Mouse (Mus musculus): ENCODE data around the gene Hist1h4i. TPM values are rescaled to one million over a fixed set of nuclear protein-coding genes. Genes with fewer than 3 reads are reported as not detected.

Gene Hist1h4i
- total and polyA plus RNA-seq, 3 experiments, result 6.4 to 812 (median 35.7) TPM

- peak; percentile 79 for DNase-seq (ENCODE audit: extremely low read depth)
- dilution Hi-C loops (cut with MboI; ENCODE audit: extremely low pct_ligation_motif_present, extremely low pct_unique_long_range_greater_than_20kb, low sequenced_read_pairs), result no loop called here
Observed at GRCm38 (mm10) chr13:22041651-22042567, 747 bp upstream of the Hist1h4i start.

DNA sequence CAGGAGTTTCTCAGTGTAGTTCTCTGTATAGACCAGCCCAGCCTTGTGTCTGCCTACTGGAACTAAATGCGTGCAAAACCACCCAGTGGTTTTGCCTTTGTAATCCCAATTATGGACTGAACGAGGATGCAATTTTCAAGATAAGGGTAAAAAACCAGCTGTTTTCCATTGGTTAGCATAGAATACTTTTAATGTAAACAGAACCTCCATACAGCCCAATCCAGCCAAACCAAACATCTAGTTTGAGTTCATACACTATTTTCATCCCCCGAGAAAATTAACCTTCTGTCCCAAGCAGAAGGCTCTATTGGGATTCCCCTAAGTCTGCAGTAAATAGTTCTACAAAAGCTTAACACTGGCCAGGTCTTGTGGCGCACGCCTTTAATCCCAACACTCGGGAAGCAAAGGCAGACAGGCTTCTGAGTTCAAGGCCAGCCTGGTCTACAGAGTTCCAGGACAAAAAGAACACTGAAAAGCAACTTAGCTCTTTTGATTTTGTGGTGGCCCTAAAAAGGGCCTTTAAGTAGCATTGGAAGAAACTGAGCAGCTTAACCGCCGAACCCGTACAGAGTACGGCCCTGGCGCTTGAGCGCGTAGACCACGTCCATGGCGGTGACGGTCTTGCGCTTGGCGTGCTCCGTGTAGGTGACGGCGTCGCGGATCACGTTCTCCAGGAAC is 559 bp downstream of the Hist1h4i start:
- peak; percentile 81 for DNase-seq (ENCODE audit: extremely low read depth)
- dilution Hi-C loops (cut with MboI; ENCODE audit: extremely low pct_ligation_motif_present, extremely low pct_unique_long_range_greater_than_20kb, low sequenced_read_pairs), result no loop called here
- H3K36me3 ChIP-seq (replicated peaks in 1 of 2; ENCODE audit: control insufficient read depth in 1 of 2, insufficient read depth in 1 of 2, low read length in 1 of 2), result no peaks in the 10 kb centered on the region
- peak overlapping the region; percentile 36 to 67 (median 41) for H3K4me3 ChIP-seq (replicated peaks in 1 of 3; ENCODE audit: low read depth in 2 of 3, low read length in 2 of 3, poor library complexity in 1 of 3)
- peak overlapping the region; percentile 81 for H3K9ac ChIP-seq (ENCODE audit: insufficient read depth, low read depth)
- no peaks in the 10 kb centered on the region for H3K27me3 ChIP-seq (replicated peaks)
- peaks cover 0 to 37% of the 10 kb centered on the region in 2 experiments; a peak in 2 of 4 replicates for H3K4me1 ChIP-seq (ENCODE audit: control insufficient read depth in 1 of 2, insufficient read depth in 2 of 2)
- H3K9me3 ChIP-seq (replicated peaks; ENCODE audit: low read length), result no peaks in the 10 kb centered on the region
- peak overlapping the region; percentile 96 for H3K4me2 ChIP-seq (ENCODE audit: insufficient read depth, low read depth, poor library complexity, severe bottlenecking)
- H3K27ac ChIP-seq (ENCODE audit: insufficient read depth, low read depth), result peak overlapping the region; percentile 96
- in situ Hi-C loops (cut with MboI; ENCODE audit: low pct_ligation_motif_present, low pct_unique_long_range_greater_than_20kb, low sequenced_read_pairs), result loop anchor here (10.0 to 25.0 kb wide), 2 partner anchors 1384 to 1722 kb away; partner anchors contain the start of genes Abt1, Hist1h1a, Hist1h2ab and Hist1h3a
- H3K79me2 ChIP-seq (replicated peaks; ENCODE audit: control insufficient read depth, extremely low read depth, insufficient read depth, poor library complexity, severe bottlenecking), result no peaks in the 10 kb centered on the region
- TF ChIP-seq RCOR1 (conservative IDR thresholded peaks at IDR 0.05; ENCODE audit: low read depth, low read length) (peak; percentile 32), TCF12 (IDR thresholded peaks at IDR 0.05; ENCODE audit: low read depth, low read length) (0 out of 2 replicates have a peak, but pooled peaks have one; percentile 1), NRF1 (IDR thresholded peaks at IDR 0.05; ENCODE audit: low read depth, low read length) (0 out of 2 replicates have a peak, but pooled peaks have one; percentile 30), ZMIZ1 (IDR thresholded peaks at IDR 0.05; ENCODE audit: low read depth, low read length) (peak; percentile 99), BHLHE40 (IDR thresholded peaks at IDR 0.05; ENCODE audit: low read depth, low read length) (no peak; the same call in 1 of the 2 replicates), IRF4 (IDR thresholded peaks at IDR 0.05; ENCODE audit: low read depth, low read length) (peak; percentile 59), SIN3A (IDR thresholded peaks at IDR 0.05; ENCODE audit: low read length) (peak; percentile 74), MAFK (IDR thresholded peaks at IDR 0.05; ENCODE audit: insufficient replicate concordance, low read length) (peak; percentile 54; the same call in 1 of the 2 replicates), PAX5 (IDR thresholded peaks at IDR 0.05; ENCODE audit: low read length) (no peak), MYC (IDR thresholded peaks at IDR 0.05; ENCODE audit: low read depth, low read length) (peak; percentile 67; the same call in 1 of the 2 replicates), ETS1 (conservative IDR thresholded peaks at IDR 0.05; ENCODE audit: low read depth, low read length) (peak; percentile 19; the same call in 1 of the 2 replicates), USF1 (IDR thresholded peaks at IDR 0.05; ENCODE audit: low read depth, low read length) (no peak)

More at GRCm38 (mm10) chr13:22041651-22042567, 747 bp upstream of the Hist1h4i start:
- no peaks in the 10 kb centered on the region for H3K79me2 ChIP-seq (replicated peaks; ENCODE audit: control insufficient read depth, extremely low read depth, insufficient read depth, poor library complexity, severe bottlenecking)
- H3K27me3 ChIP-seq (replicated peaks), result no peaks in the 10 kb centered on the region
- in situ Hi-C loops (cut with MboI; ENCODE audit: low pct_ligation_motif_present, low pct_unique_long_range_greater_than_20kb, low sequenced_read_pairs), result loop anchor here (10.0 to 25.0 kb wide), 2 partner anchors 1383 to 1720 kb away; partner anchors contain the start of genes Abt1, Hist1h1a, Hist1h2ab and Hist1h3a
- TF ChIP-seq MAFK (IDR thresholded peaks at IDR 0.05; ENCODE audit: insufficient replicate concordance, low read length) (peak; percentile 68; the same call in 1 of the 2 replicates), RAD21 (IDR thresholded peaks at IDR 0.05; ENCODE audit: low read depth, low read length) (no peak), CHD1 (IDR thresholded peaks at IDR 0.05; ENCODE audit: low read depth, low read length) (peak; percentile 92; the same call in 1 of the 2 replicates), NELFE (IDR thresholded peaks at IDR 0.05; ENCODE audit: low read depth, low read length) (peak; percentile 71), SIN3A (IDR thresholded peaks at IDR 0.05; ENCODE audit: low read length) (peak; percentile 78), BHLHE40 (IDR thresholded peaks at IDR 0.05; ENCODE audit: low read depth, low read length) (peak; percentile 49; the same call in 1 of the 2 replicates), MAX (IDR thresholded peaks at IDR 0.05; ENCODE audit: low read length) (no peak; the same call in 1 of the 2 replicates), ZNF384 (IDR thresholded peaks at IDR 0.05; ENCODE audit: low read depth, low read length) (no peak), UBTF (IDR thresholded peaks at IDR 0.05; ENCODE audit: low read depth, low read length) (peak; percentile 82; the same call in 1 of the 2 replicates), CHD2 (IDR thresholded peaks at IDR 0.05; ENCODE audit: low read length) (peak; percentile 77; the same call in 1 of the 2 replicates), POLR2AphosphoS2 (IDR thresholded peaks at IDR 0.05; ENCODE audit: low read depth, low read length) (peak; percentile 97), USF2 (conservative IDR thresholded peaks at IDR 0.05; ENCODE audit: low read depth, low read length) (no peak), JUND (conservative IDR thresholded peaks at IDR 0.05; ENCODE audit: low read depth, low read length) (no peak), TCF12 (IDR thresholded peaks at IDR 0.05; ENCODE audit: low read depth, low read length) (0 out of 2 replicates have a peak, but pooled peaks have one; percentile 40), HCFC1 (IDR thresholded peaks at IDR 0.05; ENCODE audit: low read depth, low read length) (peak; percentile 23; the same call in 1 of the 2 replicates), POLR2A (IDR thresholded peaks at IDR 0.05; ENCODE audit: low read depth, low read length) (peak; percentile 78), MYC (IDR thresholded peaks at IDR 0.05; ENCODE audit: low read depth, low read length) (peak; percentile 57; the same call in 1 of the 2 replicates), CTCF (conservative IDR thresholded peaks at IDR 0.05 in 1 of 2, IDR thresholded peaks at IDR 0.05 in 1 of 2; ENCODE audit: low read depth in 2 of 2, low read length in 2 of 2) (no peak), PAX5 (IDR thresholded peaks at IDR 0.05; ENCODE audit: low read length) (no peak), USF1 (IDR thresholded peaks at IDR 0.05; ENCODE audit: low read depth, low read length) (no peak), ELF1 (IDR thresholded peaks at IDR 0.05; ENCODE audit: low read depth, low read length) (no peak), NRF1 (IDR thresholded peaks at IDR 0.05; ENCODE audit: low read depth, low read length) (no peak), SMC3 (IDR thresholded peaks at IDR 0.05; ENCODE audit: low read depth, low read length) (peak; percentile 24), E2F4 (IDR thresholded peaks at IDR 0.05; ENCODE audit: insufficient replicate concordance, low read depth, low read length) (0 out of 2 replicates have a peak, but pooled peaks have one; percentile 59), TBP (conservative IDR thresholded peaks at IDR 0.05; ENCODE audit: low read depth, low read length) (no peak), ETS1 (conservative IDR thresholded peaks at IDR 0.05; ENCODE audit: low read depth, low read length) (no peak), ZMIZ1 (IDR thresholded peaks at IDR 0.05; ENCODE audit: low read depth, low read length) (peak; percentile 97), MXI1 (IDR thresholded peaks at IDR 0.05; ENCODE audit: low read depth, low read length) (peak; percentile 39), ZC3H11A (IDR thresholded peaks at IDR 0.05; ENCODE audit: low read depth, low read length) (no peak), RCOR1 (conservative IDR thresholded peaks at IDR 0.05; ENCODE audit: low read depth, low read length) (peak; percentile 89; the same call in 1 of the 2 replicates), IRF4 (IDR thresholded peaks at IDR 0.05; ENCODE audit: low read depth, low read length) (no peak), GABPA (IDR thresholded peaks at IDR 0.05; ENCODE audit: insufficient replicate concordance, low read depth, low read length) (no peak), JUN (IDR thresholded peaks at IDR 0.05; ENCODE audit: insufficient read depth, low read depth, low read length) (no peak), ZKSCAN1 (IDR thresholded peaks at IDR 0.05; ENCODE audit: borderline replicate concordance, low read depth, low read length) (no peak), KAT2A (IDR thresholded peaks at IDR 0.05; ENCODE audit: insufficient replicate concordance, low read length) (0 out of 2 replicates have a peak, but pooled peaks have one; percentile 51)
- peak overlapping the region; percentile 87 for H3K27ac ChIP-seq (ENCODE audit: insufficient read depth, low read depth)
- peak overlapping the region; percentile 41 for H3K4me2 ChIP-seq (ENCODE audit: insufficient read depth, low read depth, poor library complexity, severe bottlenecking)
- H3K4me3 ChIP-seq (replicated peaks in 1 of 3; ENCODE audit: low read depth in 2 of 3, low read length in 2 of 3, poor library complexity in 1 of 3), result peak overlapping the region; percentile 35 to 48 (median 36)
- H3K9me3 ChIP-seq (replicated peaks; ENCODE audit: low read length), result no peaks in the 10 kb centered on the region
- peaks cover 0 to 36% of the 10 kb centered on the region in 2 experiments; a peak in 2 of 4 replicates for H3K4me1 ChIP-seq (ENCODE audit: control insufficient read depth in 1 of 2, insufficient read depth in 2 of 2)
- H3K36me3 ChIP-seq (replicated peaks in 1 of 2; ENCODE audit: control insufficient read depth in 1 of 2, insufficient read depth in 1 of 2, low read length in 1 of 2), result no peaks in the 10 kb centered on the region
- H3K9ac ChIP-seq (ENCODE audit: insufficient read depth, low read depth), result peak overlapping the region; percentile 76

All from CH12.LX (cell line).